Mouse (Mus musculus): ENCODE data around the gene Ppil1. TPM values are rescaled to one million over a fixed set of nuclear protein-coding genes. Genes with fewer than 3 reads are reported as not detected.
"Not testable (repeated sequence)": the region's sequence is repeated elsewhere in the genome, so short reads cannot be mapped to it uniquely, and the experiment has no call there.

The Ppil1 gene
- polyA plus RNA-seq, 1 experiment: 31.3 TPM

DNA sequence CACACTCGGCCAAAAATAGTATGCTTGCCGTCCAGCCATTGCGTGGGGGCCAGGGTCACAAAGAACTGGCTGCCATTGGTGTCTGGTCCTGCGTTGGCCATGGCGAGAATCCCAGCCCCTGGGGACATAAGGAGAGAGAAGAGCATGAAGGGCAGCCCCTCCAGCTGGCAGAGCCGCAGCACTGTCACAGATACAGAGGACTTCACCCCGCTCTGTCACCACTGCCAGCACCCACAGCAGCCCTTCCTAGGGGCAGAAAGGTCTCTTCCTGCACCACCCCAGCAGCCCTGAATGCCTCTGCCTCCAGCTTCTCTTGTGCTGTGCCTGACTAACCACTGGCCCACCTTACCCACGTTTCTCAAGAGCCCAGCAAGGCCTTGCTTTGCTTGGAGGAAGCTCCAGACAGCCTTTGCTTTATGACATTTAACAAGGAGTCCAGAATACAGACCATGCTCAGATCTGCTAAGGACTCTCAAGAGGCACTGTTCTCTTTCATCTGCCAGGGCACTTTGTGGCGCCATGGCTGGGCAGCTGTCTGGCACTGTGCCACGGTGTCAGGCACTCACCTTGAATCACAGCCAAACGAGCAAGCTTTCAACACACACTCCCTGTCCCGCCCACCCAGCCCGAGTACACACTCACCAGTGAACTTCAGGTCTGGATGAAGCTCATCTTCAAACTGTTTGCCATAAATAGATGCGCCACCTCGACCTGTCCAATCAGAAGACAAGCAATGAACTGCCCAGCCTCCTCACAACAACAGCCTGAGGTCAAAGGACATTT, 12.2 kb downstream of the Ppil1 start:
- no peak for DNase-seq (ENCODE audit: low spot score)

DNA sequence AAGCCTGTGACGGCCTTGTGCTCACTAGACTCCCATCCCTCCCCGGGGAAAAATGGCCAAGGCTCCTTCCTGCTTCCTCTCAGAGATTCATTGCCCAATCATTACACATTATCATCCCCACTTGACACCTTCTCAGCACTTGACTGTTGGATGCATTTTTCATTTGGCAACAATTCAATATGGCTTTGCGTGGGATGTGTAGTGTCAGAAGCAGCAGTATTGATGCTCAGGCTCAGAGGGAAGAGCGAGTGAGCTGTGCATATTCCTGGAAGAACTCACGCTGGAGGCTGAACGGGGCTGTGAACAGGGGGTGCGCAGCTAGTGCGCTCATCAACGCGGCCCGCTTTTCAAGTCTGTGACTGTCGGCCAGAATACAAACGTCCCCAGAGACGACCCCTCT, 13.0 kb downstream of the Ppil1 start:
- not testable (repeated sequence) for DNase-seq (ENCODE audit: low spot score)

DNA sequence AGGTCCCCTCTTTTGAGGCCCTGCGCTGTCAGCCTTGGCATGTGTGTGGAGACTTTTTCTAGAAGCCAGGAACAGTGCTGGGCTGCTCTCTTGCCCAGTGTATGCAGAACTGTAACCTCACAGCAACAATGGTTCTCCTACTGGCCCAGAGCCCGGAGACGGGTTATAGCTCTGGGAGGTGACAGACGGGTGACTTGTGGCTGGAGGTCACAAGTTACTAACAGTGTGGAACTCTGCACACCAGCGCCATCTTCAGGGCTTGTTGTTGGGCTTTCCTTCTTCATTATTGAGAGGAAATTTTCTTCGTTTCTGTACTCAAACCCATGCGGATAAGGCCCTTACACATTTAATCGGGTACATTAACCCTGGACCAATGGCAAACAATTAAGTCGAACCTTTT, 14.5 kb downstream of the Ppil1 start:
- no peak for DNase-seq (ENCODE audit: low spot score)

DNA sequence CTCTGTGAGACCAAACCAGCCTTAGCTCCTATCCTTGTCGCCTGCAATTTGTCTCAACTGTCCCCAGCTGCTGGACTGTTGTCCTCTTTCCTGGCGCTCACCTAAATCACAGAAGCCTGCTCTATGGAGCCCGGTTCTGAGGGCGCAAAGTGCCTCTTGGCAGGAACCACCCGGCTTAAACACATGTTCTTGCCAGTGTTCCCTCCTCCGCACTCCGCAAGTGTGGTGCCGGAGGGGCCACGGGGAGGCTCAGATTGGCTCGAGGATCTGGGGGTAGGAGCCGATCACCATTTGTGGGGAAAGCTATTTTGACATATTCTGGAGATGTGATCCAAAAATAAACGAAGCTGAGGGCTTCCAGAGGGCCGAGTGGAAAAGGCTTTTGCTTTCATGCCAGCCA, 16.1 kb downstream of the Ppil1 start:
- DNase-seq (ENCODE audit: low spot score): no peak

DNA sequence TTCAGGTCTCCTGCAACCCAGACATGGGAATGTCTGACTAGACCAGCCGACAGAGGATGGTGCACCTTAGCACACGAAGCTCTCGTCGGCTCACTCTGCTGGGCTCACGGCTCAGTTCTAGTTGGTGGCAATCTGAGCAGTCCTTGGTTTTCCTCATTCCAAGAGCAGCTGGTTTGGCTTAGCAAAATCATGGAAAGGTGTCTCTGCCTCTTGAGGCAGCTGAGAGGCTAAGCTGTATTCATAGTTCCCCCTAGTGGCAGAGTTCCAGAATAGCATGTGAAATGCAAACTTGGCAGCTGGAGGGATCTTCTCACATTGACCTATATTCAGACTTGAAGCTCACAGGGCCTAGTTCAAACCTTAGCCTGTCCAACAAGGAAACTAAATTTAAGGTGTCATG, 17.4 kb downstream of the Ppil1 start:
- DNase-seq (ENCODE audit: low spot score): no peak

DNA sequence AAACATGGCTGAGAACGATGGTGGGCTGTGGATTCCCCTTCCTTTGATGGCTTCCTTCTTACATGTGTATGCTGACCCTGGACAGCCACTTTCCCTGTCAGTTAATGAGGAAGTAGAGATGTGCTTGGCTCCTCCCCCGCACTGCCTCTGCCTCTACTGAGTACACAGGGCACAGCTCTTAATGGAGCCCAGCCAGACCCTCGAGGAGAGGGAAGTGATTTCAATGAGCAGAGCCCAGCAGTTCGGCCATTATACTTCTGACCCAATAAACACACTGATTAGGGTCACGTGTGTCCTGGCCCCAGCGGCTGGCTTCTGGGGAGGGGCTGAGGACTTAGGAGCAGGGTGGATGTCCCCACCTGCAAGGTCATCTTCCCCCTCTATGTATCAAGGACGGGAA, 18.3 kb downstream of the Ppil1 start:
- no peak for DNase-seq (ENCODE audit: low spot score)

DNA sequence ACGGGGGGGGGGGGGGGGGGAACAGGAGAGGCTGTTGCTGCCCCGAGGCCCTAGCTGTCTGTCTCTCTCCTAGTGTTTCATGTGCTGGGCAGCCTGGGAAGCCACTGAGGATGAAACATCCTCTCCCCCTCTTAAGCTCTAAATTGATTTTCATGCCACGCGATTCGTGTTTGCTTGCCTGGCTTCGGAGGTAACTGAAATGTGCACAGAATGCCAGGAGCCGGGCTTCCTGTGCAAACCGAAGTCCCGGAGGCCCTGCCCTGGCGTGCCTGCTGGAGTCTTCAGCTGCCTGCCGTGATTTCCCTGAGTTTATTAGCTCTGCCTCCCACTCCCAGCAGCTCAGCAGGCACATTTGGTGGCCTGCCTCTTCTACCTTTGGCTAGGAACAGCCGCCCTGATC, 19.1 kb downstream of the Ppil1 start:
- DNase-seq (ENCODE audit: low spot score): no peak

DNA sequence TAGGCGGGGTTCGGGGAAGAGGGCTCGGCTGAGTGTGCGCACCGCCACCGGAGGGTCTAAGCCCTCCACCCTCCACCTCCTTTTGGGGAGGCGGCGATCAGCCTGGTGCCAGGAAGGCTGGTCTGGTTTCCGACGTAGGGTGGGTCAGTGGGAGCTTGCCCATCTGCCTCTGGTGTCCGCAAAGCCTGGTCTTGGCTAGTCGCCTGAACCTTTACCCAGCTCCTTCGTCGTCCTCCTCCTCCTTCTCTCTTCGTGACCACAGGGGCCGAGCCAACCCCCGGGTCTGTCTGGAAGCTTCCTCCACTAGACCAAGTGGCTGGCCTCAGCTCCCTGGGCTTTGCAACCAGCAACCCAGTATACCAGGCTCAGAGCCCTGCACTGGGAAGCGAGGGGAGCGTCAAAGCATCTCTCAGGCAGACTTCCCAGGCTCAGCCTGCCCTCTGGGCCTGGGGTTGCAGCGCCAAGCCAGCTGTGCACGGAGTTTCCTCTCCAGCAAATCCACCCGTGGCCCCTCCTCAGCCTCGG, 25.5 kb downstream of the Ppil1 start:
- DNase-seq (ENCODE audit: low spot score): no peak

DNA sequence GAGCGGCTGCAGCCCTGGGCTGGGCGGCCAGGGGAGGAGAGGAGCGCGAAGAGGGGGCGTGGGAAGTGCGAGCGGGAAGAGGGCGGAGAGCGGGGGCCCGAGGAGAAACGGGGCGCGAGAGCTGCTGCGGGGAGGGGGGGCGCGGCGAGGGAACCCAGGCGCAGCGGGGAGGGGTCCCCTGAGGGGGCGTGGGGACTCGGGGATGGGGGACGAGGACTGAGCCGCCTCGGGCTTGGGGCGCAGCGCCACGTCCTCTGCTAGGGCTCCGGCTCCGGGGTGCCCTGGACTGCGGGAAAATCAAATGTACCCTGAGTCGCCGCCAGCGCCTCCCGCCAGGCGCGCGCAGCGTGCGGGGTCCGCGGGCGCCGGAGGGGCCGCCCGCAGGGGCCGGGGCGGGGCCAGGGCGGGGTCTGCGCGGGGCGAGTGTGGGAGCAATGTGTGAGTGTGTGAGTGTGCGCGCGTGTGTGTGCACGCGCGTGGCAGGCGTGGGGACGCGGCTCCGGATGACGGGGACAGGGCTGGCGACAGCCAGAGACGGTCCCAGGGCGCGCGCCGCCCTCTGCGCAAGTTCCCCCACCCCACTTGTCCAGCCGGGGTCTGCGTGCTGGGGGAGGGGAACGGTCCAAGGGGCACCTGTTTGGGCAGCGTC, 26.1 kb downstream of the Ppil1 start, which contains the start of gene Cpne5:
Cpne5 (minus strand) TSS at position 396 of the 649 bp plus-strand sequence.
- no peak for DNase-seq (ENCODE audit: low spot score)

DNA sequence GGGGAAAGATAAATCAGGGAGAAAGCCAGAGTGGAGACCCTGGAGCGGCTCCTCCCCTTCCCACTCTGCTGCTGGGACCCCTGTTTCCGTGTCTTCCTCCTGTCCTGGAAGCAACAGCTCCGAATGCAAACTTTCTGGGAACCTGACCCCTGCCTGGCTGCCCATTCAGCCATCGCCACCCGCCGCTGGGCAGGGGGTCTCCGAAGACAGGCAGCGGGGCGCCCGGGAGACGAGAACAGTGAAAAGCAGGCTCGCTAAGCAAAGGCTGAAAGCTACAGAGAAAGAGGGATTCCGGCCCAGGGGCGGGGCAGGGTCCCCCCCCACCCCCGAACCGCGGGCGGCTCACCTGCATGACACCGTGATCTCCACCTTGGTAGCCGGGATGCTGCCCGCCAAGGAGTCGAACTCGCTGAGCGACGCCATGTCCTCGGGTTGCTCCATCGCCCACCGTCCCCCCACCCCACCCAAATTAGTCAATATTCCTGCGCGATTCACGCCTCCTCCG, 26.7 kb downstream of the Ppil1 start:
- no peak for DNase-seq (ENCODE audit: low spot score)

DNA sequence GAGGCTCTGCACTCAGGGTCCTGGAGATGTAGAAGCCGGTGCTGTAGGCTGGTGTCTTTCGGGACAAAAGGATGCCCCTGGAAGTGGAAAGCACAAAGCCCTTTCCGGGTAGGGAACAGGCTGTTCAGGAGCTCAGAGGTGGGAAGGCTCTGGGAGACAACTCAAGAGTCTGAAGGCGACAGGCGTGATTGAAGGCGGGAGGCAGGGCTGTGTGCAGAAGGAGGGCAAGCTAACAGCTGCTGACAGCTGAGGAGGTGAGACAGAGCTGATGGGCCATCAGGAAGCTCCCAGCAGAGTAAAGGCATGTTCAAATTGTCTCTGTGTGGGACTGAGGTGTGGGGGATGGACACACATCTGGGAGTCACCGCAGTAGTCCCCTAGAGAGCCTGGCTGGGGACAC, 27.9 kb downstream of the Ppil1 start:
- no peak for DNase-seq (ENCODE audit: low spot score)

DNA sequence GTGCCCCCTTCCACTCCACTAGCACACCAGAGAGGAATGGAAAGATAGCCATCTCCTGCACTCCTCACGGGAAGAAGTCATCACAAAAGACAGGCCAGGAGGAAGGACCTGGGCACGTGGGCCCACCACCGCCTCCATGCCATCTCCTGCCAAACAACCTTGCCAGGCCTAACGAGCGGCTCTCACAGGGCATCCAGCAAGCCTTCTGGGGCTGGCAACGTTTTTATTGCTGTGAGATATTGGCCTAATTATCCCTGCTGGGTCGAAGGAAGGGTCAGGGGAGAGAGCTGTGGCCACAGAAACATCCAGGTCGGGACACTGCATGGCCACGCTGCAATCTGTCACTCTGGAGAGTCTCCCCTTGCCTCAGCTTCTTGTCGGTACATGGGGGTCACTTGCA, 32.9 kb downstream of the Ppil1 start:
- no peak for DNase-seq (ENCODE audit: low spot score)

DNA sequence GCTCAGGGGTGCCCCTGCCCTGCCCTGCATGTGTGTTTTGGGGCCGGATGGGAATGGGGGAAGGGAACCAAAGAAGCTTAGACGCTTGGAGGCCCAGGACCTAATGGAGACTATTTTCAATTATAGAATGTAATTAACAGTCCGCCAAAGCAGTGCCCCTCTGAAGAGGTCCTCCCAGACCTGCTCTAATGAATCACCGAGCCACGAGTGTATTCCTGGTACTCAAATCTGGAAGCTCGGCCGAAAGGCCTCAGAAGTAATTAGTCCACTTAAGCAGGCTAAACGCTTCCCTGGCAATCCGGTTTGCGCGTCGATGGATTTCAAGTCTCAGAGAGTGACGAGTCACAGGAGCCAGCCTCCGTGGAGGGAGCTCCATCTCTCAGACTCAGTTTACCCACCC, 43.4 kb downstream of the Ppil1 start:
- DNase-seq (ENCODE audit: low spot score): no peak

DNA sequence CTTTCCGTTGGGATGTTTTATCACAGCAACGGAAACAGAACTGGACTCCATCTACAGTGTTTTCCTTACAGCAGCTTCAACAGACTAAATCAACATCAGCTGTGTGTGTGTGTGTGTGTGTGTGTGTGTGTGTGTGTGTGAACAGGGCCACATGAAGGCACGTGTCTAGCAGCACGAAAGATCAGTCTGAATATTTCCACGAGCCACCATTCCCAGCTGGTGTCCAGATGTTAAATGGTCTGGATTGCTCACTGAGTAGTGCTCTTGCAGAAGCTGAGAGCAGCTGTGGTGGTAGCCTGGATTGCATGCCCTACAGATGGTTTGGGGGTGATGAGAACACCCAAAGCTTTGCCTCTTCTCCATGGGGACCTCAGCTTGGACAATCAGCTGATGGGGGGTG, 46.0 kb downstream of the Ppil1 start:
- DNase-seq (ENCODE audit: low spot score): no peak

DNA sequence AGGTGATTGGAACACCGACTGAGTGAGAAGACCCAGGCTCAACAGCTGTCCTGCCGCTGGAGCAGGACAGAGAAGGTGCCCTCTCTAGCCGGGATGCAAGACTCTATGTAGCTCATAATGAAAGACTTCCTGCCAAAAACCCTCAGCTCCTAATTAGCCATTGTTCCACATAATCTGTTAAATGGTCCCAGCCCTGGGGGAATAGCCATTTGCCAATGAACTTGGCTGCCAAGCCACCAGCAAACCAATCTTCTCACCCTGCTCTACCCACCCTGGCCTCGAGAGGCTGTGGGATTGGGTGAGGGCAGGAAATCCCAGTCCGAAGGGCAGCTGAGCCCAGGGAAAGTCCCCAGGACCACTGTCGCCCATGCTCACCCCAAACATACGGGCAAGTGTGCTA, 47.9 kb downstream of the Ppil1 start:
- no peak for DNase-seq (ENCODE audit: low spot score)

DNA sequence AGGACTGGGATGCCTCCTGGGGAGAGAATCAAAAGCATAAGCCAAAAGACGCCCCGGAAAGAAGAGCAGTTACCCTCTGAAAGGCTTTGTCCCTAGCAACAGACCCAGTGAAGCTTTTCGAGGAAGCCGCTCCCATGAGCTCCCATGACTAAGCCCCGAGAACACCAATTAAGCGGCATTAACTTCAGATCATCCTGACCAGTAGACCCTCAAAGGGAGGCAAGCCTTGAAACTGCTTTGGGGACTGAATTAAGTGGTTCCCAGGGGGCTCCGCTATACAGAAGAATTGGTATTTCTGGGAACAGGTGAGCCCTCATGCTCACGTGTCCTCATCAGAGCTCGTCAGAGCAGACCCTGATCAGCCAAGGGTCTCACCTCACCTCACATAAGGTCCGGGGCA, 49.3 kb downstream of the Ppil1 start:
- DNase-seq (ENCODE audit: low spot score): no peak

DNA sequence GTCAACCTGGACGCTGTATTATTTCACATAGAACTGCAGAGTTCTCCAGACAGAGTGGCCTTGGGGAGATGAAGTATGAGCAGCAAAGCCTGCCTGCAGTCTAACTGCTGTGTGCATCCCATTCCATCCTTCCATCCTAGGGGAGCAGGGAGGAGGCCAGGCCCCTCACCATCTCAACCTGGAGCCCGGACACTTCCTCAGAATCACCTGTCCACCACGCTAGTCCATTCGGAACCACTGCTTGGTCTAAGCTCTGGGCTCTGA, 49.9 kb downstream of the Ppil1 start:
- DNase-seq (ENCODE audit: low spot score): no peak

DNA sequence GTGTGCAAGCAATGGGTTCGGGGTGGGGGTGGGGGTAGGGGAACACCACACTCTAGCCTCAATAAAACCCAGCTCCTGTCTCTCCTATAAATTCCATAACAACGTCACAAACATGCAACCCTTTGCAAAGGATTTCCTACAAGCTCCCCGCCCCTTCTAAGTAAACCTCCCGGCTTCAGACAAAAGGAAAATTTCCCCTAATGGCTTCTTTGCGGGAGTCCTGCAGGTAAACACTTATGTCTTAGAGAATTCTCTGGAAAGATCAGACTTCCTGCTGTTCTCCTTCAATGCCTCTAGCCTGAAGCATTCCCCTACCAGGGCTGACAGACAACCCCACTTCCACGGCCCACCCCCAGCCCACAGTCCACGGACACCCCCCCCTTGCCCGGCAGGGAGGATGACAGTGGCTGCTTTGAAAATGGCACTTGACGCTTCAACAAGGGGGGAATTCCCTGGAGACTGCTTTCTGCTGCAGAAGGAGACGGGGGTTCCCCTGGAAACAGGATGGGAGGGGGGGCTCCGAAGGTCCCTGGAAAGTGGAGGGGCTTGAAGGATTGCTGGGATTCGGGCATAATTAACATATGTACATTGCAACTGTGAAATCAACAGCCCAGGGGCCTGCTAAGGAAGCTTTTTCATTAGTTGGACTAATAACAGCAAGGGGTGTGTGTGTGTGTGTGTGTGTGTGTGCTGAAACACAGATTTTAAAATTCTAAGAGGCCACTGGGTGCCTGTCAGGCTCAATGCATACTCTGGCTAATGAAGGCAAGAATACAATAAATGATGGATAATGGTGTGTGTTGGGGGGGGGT, 50.4 kb downstream of the Ppil1 start:
- no peak for DNase-seq (ENCODE audit: low spot score)

DNA sequence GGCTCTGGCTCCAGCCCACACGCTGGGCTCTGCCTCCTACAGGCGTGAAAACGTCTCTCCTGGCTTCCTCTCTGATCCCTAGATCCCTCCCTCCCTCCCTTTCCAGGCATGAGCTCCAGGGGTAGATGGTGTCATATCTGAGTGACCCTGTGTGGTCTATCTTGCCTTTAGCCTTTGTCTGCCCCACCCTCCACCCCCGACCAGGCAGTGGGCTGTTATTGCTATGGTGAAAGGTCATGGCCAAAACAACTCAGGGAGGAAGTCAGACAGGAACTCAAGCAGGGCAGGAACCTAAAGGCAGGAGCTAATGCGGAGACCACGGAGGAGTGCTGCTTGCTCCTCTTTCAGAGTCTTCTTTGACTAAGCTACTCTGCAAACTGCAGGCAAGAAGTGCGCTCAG, 52.1 kb downstream of the Ppil1 start:
- no peak for DNase-seq (ENCODE audit: low spot score)

DNA sequence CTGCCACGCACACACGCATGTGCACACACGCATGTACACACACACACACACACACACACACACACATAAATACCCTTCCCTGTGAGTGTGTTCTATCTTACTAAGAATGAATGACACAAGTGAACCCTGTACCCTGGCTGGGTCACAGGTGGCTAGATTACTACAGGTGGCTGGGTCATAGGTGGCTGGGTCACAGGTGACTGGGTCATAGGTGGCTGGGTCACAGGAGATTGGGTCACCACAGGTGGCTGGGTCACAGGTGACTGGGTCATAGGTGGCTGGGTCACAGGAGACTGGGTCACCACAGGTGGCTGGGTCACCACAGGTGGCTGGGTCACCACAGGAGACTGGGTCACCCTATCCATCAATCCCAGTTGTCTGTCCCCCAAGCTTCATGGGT, 53.9 kb downstream of the Ppil1 start:
- DNase-seq (ENCODE audit: low spot score): no peak

DNA sequence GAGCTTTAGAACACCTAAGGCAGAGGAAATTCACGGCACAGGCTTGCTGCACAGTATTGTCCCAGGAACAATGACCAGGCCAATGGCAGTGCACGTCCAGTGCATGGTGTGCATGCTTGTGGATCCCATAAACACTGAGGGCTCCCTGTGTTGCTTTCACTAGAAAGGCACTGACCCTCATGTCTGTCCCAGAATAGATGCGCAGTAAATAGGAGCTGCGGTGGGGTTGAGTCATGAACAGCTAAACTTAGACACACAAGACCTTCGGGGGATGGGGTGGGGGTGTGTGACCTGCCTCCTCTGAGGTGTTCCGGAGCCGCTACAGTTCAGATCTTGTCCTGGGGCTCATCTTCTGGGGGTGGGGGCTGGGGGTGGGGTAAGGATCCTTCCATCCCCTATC, 57.9 kb downstream of the Ppil1 start:
- DNase-seq (ENCODE audit: low spot score): no peak

DNA sequence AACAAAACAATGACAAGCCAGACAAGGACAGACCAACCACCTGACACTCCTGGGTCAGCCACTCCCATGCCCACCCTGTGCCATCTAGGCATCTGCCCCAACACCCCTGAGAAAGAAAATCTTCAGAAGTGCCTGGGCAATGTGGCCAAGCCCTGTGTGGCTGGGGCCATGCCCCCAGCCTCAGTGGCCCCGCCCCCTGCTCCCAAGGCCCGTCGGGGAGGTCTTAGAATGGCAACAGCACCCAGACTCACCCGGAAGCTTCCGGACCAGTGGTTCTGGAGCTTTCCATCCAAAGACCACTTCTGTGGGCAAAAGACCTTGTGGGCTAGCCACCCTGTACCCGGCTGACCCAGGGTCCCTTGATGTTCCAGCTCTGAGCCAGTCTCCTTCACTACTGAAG, 61.4 kb downstream of the Ppil1 start:
- DNase-seq (ENCODE audit: low spot score): no peak
